Mouse (Mus musculus): ENCODE measurements at regions not wholly inside any gene's neighbourhood (a gene's known extent, or its start where the extent isn't known, plus 50 kb on each side); places are given as distances from the start of the nearest gene placed in this dataset.

- TF ChIP-seq EP300 (IDR thresholded peaks at IDR 0.05) (no peak), CTCF (IDR thresholded peaks at IDR 0.05) (no peak)
These were observed 62.9 kb upstream of the Plekha5 start for GRCm38 (mm10) chr6:140360996-140361395.

All from lung, postnatal 0 days (tissue).